Mouse (Mus musculus): Measurements from ENCODE around the gene Ccnd3.
"Not testable (repeated sequence)": the region's sequence is repeated elsewhere in the genome, so short reads cannot be mapped to it uniquely, and the experiment has no call there.

GRCm38 (mm10) chr17:47598580-47599304, 93.9 kb downstream of the Ccnd3 start:
- not testable (repeated sequence) for TF ChIP-seq POLR2A (IDR thresholded peaks at IDR 0.05; ENCODE audit: extremely low read depth, insufficient read depth, low read length); CTCF (IDR thresholded peaks at IDR 0.05; ENCODE audit: low read depth, low read length)
